Mouse (Mus musculus): ENCODE measurements around the gene 4930556J24Rik. TPM values are rescaled to one million over a fixed set of nuclear protein-coding genes. Genes with fewer than 3 reads are reported as not detected.

The 4930556J24Rik gene
- total RNA-seq, 1 experiment = 0.76 TPM

DNA sequence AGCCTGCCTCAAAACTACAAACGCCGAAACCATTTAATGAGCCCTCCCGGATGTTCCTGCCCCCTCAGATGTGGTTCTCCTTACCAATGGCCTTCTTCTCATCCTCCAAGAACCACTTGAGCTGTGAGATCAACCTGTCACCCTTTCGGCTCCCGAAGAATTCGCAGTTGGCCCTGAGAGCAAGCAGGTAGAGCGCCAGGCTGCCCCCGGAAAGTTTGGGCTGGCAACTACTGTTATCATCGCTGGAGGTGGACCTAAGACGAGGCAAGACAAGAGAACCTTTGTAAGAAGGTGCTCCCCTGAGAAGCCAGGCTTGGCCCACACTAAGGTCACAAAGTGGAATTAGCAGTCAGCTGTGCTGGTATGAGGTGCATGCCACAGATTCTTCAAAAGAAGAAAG lies 50.7 kb downstream of the 4930556J24Rik start:
- Histone ChIP-seq H3K9me3 (ENCODE audit: control insufficient read depth, insufficient read depth, low read depth, low read length) (no peaks in the 10 kb centered on the region), H3K4me3 (ENCODE audit: insufficient read depth in 1 of 2, low read depth in 1 of 2, low read length in 2 of 2, poor library complexity in 1 of 2, severe bottlenecking in 1 of 2) (no peak overlapping the region), H3K4me1 (ENCODE audit: control insufficient read depth in 2 of 2, insufficient read depth in 2 of 2, low read length in 2 of 2, poor library complexity in 1 of 2) (peaks cover 0 to 3% of the 10 kb centered on the region in 2 experiments; a peak in 2 of 4 replicates), H3K9ac (ENCODE audit: insufficient read depth, low read depth, low read length, poor library complexity, severe bottlenecking) (no peak overlapping the region), H3K36me3 (ENCODE audit: control insufficient read depth, insufficient read depth, low read length, poor library complexity, severe bottlenecking) (peaks cover 13% of the 10 kb centered on the region; the same call in 1 of the 2 replicates), H3K27ac (ENCODE audit: insufficient read depth, low read depth, low read length, poor library complexity, severe bottlenecking) (no peak overlapping the region)
- in situ Hi-C loops (cut with MboI; ENCODE audit: low sequenced_read_pairs in 2 of 2, unreplicated experiment in 2 of 2) = no loop called here
- DNase-seq (ENCODE audit: low read depth, low spot score) = no peak
- TF ChIP-seq HCFC1 (IDR thresholded peaks at IDR 0.05; ENCODE audit: borderline replicate concordance, insufficient read depth, low read length) = no peak
- TF ChIP-seq MAFK (IDR thresholded peaks at IDR 0.05; ENCODE audit: insufficient read depth, low read depth, low read length) = no peak
- no peak for TF ChIP-seq CHD2 (IDR thresholded peaks at IDR 0.05; ENCODE audit: low read depth, low read length)
- TF ChIP-seq ZC3H11A (IDR thresholded peaks at IDR 0.05; ENCODE audit: borderline replicate concordance, low read depth, low read length) = no peak
- no peak for TF ChIP-seq ZNF384 (IDR thresholded peaks at IDR 0.05; ENCODE audit: low read depth, low read length)

DNA sequence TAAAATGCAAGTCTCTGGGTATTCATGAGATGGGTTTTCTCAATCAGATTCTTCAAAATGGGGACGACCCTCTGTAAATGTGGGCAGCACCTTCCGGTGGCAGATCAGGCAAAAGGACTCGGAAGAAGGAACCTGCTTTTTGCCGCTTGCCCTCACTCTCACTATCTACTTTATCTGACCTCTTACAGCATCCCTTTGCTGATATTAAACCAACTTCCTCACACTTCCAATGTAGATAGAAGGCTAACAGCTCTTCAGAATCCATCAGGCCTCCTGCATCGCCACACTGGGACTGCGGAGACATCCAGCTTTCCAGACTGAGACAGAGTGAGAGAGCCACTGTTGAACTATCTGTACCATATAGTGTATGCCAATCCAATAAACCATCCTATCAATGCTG lies 53.8 kb downstream of the 4930556J24Rik start:
- no peak for DNase-seq (ENCODE audit: low read depth, low spot score)
- Histone ChIP-seq H3K27ac (ENCODE audit: insufficient read depth, low read depth, low read length, poor library complexity, severe bottlenecking) (no peak overlapping the region), H3K4me3 (ENCODE audit: insufficient read depth in 1 of 2, low read depth in 1 of 2, low read length in 2 of 2, poor library complexity in 1 of 2, severe bottlenecking in 1 of 2) (no peak overlapping the region), H3K9ac (ENCODE audit: insufficient read depth, low read depth, low read length, poor library complexity, severe bottlenecking) (no peak overlapping the region), H3K4me1 (ENCODE audit: control insufficient read depth in 2 of 2, insufficient read depth in 2 of 2, low read length in 2 of 2, poor library complexity in 1 of 2) (no peaks in the 10 kb centered on the region), H3K36me3 (ENCODE audit: control insufficient read depth, insufficient read depth, low read length, poor library complexity, severe bottlenecking) (peaks cover 13% of the 10 kb centered on the region; the same call in 1 of the 2 replicates), H3K9me3 (ENCODE audit: control insufficient read depth, insufficient read depth, low read depth, low read length) (no peaks in the 10 kb centered on the region)
- no peak for TF ChIP-seq MAFK (IDR thresholded peaks at IDR 0.05; ENCODE audit: insufficient read depth, low read depth, low read length)
- no peak for TF ChIP-seq CHD2 (IDR thresholded peaks at IDR 0.05; ENCODE audit: low read depth, low read length)
- TF ChIP-seq HCFC1 (IDR thresholded peaks at IDR 0.05; ENCODE audit: borderline replicate concordance, insufficient read depth, low read length) = no peak
- no peak for TF ChIP-seq ZNF384 (IDR thresholded peaks at IDR 0.05; ENCODE audit: low read depth, low read length)
- no peak for TF ChIP-seq ZC3H11A (IDR thresholded peaks at IDR 0.05; ENCODE audit: borderline replicate concordance, low read depth, low read length)
- in situ Hi-C loops (cut with MboI; ENCODE audit: low sequenced_read_pairs in 2 of 2, unreplicated experiment in 2 of 2) = no loop called here

DNA sequence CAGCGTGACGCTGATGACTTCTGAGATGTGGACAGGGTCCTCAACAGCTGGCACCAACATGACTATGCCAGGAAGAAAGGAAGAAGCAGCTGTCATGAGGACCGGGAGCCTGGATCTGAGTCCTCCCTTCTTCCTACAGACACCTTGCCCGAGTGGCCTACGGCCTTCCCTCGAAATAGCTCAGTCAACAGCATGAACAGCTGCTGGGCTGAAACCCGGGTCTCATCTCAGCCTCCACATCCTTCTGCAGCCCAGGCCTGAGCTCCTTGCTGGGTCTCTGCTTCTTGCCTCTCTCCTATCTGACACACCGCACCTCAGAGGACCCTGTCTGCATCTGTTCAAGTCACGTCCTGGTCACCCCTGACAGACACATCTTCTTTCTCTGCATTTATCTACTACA lies 54.5 kb downstream of the 4930556J24Rik start:
- Histone ChIP-seq H3K27ac (ENCODE audit: insufficient read depth, low read depth, low read length, poor library complexity, severe bottlenecking) (no peak overlapping the region), H3K36me3 (ENCODE audit: control insufficient read depth, insufficient read depth, low read length, poor library complexity, severe bottlenecking) (peaks cover 11% of the 10 kb centered on the region; the same call in 1 of the 2 replicates), H3K4me3 (ENCODE audit: insufficient read depth in 1 of 2, low read depth in 1 of 2, low read length in 2 of 2, poor library complexity in 1 of 2, severe bottlenecking in 1 of 2) (no peak overlapping the region), H3K4me1 (ENCODE audit: control insufficient read depth in 2 of 2, insufficient read depth in 2 of 2, low read length in 2 of 2, poor library complexity in 1 of 2) (no peaks in the 10 kb centered on the region), H3K9ac (ENCODE audit: insufficient read depth, low read depth, low read length, poor library complexity, severe bottlenecking) (no peak overlapping the region), H3K9me3 (ENCODE audit: control insufficient read depth, insufficient read depth, low read depth, low read length) (no peaks in the 10 kb centered on the region)
- DNase-seq (ENCODE audit: low read depth, low spot score) = no peak
- TF ChIP-seq CHD2 (IDR thresholded peaks at IDR 0.05; ENCODE audit: low read depth, low read length) (no peak), MAFK (IDR thresholded peaks at IDR 0.05; ENCODE audit: insufficient read depth, low read depth, low read length) (no peak), HCFC1 (IDR thresholded peaks at IDR 0.05; ENCODE audit: borderline replicate concordance, insufficient read depth, low read length) (no peak), ZC3H11A (IDR thresholded peaks at IDR 0.05; ENCODE audit: borderline replicate concordance, low read depth, low read length) (no peak), ZNF384 (IDR thresholded peaks at IDR 0.05; ENCODE audit: low read depth, low read length) (no peak)
- in situ Hi-C loops (cut with MboI; ENCODE audit: low sequenced_read_pairs in 2 of 2, unreplicated experiment in 2 of 2) = no loop called here

DNA sequence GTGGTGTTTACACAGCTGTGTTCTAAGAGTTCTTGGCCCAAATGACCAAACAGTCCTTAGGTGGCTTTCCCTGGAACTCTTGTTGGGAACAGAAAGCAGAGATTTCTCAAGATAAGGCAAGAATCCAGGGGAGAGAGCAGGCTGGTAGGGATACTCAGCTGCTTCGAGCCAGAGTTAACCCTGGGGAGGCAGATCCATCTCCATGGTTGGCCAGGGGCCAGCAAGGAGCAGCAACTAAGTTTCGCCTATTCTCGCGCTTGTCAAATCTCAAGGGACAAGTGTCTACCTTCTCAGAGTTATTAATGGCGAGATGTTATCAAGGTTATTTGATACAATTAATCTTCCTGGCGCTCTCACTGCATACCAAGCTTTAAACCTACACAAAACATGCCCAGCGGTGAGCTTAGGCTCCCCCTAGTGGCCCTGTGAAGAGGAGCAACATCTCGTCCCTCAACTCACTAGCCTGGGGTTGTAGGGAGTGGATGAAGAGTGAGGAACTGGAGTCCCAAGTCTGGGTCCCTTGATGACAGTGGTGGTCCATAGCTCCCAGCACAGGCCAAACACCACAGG lies 55.2 kb downstream of the 4930556J24Rik start:
- Histone ChIP-seq H3K4me1 (ENCODE audit: control insufficient read depth in 2 of 2, insufficient read depth in 2 of 2, low read length in 2 of 2, poor library complexity in 1 of 2) (no peaks in the 10 kb centered on the region), H3K4me3 (ENCODE audit: insufficient read depth in 1 of 2, low read depth in 1 of 2, low read length in 2 of 2, poor library complexity in 1 of 2, severe bottlenecking in 1 of 2) (no peak overlapping the region), H3K9me3 (ENCODE audit: control insufficient read depth, insufficient read depth, low read depth, low read length) (no peaks in the 10 kb centered on the region), H3K27ac (ENCODE audit: insufficient read depth, low read depth, low read length, poor library complexity, severe bottlenecking) (no peak overlapping the region), H3K36me3 (ENCODE audit: control insufficient read depth, insufficient read depth, low read length, poor library complexity, severe bottlenecking) (peaks cover 11% of the 10 kb centered on the region; the same call in 1 of the 2 replicates), H3K9ac (ENCODE audit: insufficient read depth, low read depth, low read length, poor library complexity, severe bottlenecking) (no peak overlapping the region)
- TF ChIP-seq HCFC1 (IDR thresholded peaks at IDR 0.05; ENCODE audit: borderline replicate concordance, insufficient read depth, low read length) = no peak
- TF ChIP-seq CHD2 (IDR thresholded peaks at IDR 0.05; ENCODE audit: low read depth, low read length) = no peak
- no peak for TF ChIP-seq ZC3H11A (IDR thresholded peaks at IDR 0.05; ENCODE audit: borderline replicate concordance, low read depth, low read length)
- no peak for TF ChIP-seq MAFK (IDR thresholded peaks at IDR 0.05; ENCODE audit: insufficient read depth, low read depth, low read length)
- TF ChIP-seq ZNF384 (IDR thresholded peaks at IDR 0.05; ENCODE audit: low read depth, low read length) = no peak
- in situ Hi-C loops (cut with MboI; ENCODE audit: low sequenced_read_pairs in 2 of 2, unreplicated experiment in 2 of 2) = no loop called here
- peak; percentile 69 for DNase-seq (ENCODE audit: low read depth, low spot score)

Data from ES-E14 (cell line).